Mouse (Mus musculus) forebrain, embryonic 14.5 days (tissue): ENCODE results near the gene Cd300lf. TPM values are rescaled to one million over a fixed set of nuclear protein-coding genes. Genes with fewer than 3 reads are reported as not detected.
A peak's percentile ranks its signal among the peaks of the same experiment; 100 is the strongest.

Experiments
- ATAC-seq: fragments of 200-750 bp; cut with Nextera tagmentation; 2 replicates; pipeline ENCODE4 v1.8.0; 2017; ENCODE audit warnings: mild to moderate bottlenecking, moderate library complexity
- DNase-seq: peaks from one replicate; pipeline ENCODE4 v3.0.0-alpha.2; 2015; ENCODE audit warnings: low spot score
- H3K27ac ChIP-seq: fragments of 300-500 bp; sonication (generic); 2 replicates; pipeline ENCODE4 v1.5.1; 2014; ENCODE audit warnings: low read depth, mild to moderate bottlenecking, control low read depth, low read length, moderate library complexity
- H3K27me3 ChIP-seq: fragments of 300-500 bp; sonication (generic); replicated peaks from 2 replicates; pipeline ENCODE4 v1.6.1; 2014; ENCODE audit warnings: low read length, control low read depth, mixed read lengths; ENCODE audit not compliant: control insufficient read depth, insufficient read depth
- H3K36me3 ChIP-seq: fragments of 300-500 bp; sonication (generic); 2 replicates; pipeline ENCODE4 v1.6.1; 2014; ENCODE audit warnings: low read length, control low read depth; ENCODE audit not compliant: control insufficient read depth, insufficient read depth
- H3K4me1 ChIP-seq: fragments of 300-500 bp; sonication (generic); 2 replicates; pipeline ENCODE4 v1.6.1; 2014; ENCODE audit warnings: antibody characterized with exemption, low read length, control low read depth; ENCODE audit not compliant: control insufficient read depth, insufficient read depth
- H3K4me2 ChIP-seq: fragments of 300-500 bp; sonication (generic); 2 replicates; pipeline ENCODE4 v1.6.1; 2014; ENCODE audit warnings: mild to moderate bottlenecking, control low read depth, low read length
- H3K4me3 ChIP-seq: fragments of 300-500 bp; sonication (generic); 2 replicates; pipeline ENCODE4 v1.5.1; 2014; ENCODE audit warnings: low read depth, low read length, control low read depth
- H3K9ac ChIP-seq: fragments of 300-500 bp; sonication (generic); 2 replicates; pipeline ENCODE4 v1.6.1; 2014; ENCODE audit warnings: mild to moderate bottlenecking, low read length, control low read depth, moderate library complexity
- H3K9me3 ChIP-seq: fragments of 300-500 bp; sonication (generic); replicated peaks from 2 replicates; pipeline ENCODE4 v1.6.1; 2016; ENCODE audit warnings: low read length, control low read depth, mixed read lengths; ENCODE audit not compliant: control insufficient read depth
- WGBS: fragments of 180-500 bp; shearing (Covaris S2); extraction: QIAGEN DNeasy Blood & Tissue Kit; methylation state at CpG from one replicate; pipeline ENCODE4 v1.1.7; 2014; 5-methylcytosine and 5-hydroxymethylcytosine counted together
- polyA plus RNA-seq: library from polyadenylated mRNA; unstranded; fragments of >200 nt; fragmentation: Nextera tagmentation; extraction: Ambion mirVana; gene quantifications from 2 replicates; pipeline ENCODE4 v1.2.1, GENCODE M21; 2014

Gene Cd300lf
- polyA plus RNA-seq, 1 experiment from 2014 or later: not detected

DNA sequence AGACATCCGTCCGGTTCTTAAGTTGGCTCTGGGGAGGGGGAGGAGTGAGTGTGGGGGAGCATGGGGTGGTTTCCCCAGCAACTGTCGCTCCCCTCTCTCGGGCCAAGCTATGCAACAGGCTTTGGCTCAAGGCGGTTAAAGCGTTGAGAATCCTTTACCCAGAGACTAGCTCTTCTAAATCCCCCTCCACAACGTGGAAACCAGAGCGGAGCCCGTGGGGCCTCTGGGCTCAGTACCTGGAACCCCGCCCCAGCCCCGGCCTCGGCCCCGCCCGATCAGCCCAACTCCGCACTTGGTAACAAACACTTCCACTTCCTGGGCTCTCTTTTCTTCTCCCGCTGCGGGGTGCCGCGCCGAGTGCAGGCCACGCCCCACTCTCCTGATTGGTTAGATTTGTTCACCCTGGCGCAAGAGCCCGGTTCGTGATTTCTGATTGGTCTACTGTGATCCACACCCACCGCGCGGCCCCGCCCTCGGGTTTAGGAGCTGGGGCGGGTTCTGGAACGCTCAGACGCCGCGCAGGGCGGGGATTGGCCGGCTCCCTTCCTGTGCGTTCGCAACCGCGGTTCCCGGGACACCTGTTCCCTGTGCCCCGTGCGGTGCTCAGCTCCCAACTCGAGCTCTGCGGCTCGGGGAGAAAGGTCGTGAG is 29.2 kb upstream of the Cd300lf start, which contains the start of gene Slc9a3r1:
Gene Slc9a3r1 (plus strand): TSS at position 510 of the 649 bp plus-strand sequence.
- peak; percentile 98 for ATAC-seq
- Histone ChIP-seq H3K9me3 (no peaks in the 10 kb centered on the region), H3K27me3 (peaks cover 16% of the 10 kb centered on the region), H3K9ac (peak within 1 kb of the TSS; percentile 58), H3K4me3 (peak within 1 kb of the TSS; percentile 52), H3K4me2 (peak within 1 kb of the TSS; percentile 80), H3K36me3 (no peaks in the 10 kb centered on the region), H3K4me1 (peaks cover 12% of the 10 kb centered on the region; the same call in 1 of the 2 replicates), H3K27ac (no peak within 1 kb of the TSS)
- DNase-seq: peak; percentile 98
- under 1% methylated on average over 47 of the region's 47 CpGs for WGBS

DNA sequence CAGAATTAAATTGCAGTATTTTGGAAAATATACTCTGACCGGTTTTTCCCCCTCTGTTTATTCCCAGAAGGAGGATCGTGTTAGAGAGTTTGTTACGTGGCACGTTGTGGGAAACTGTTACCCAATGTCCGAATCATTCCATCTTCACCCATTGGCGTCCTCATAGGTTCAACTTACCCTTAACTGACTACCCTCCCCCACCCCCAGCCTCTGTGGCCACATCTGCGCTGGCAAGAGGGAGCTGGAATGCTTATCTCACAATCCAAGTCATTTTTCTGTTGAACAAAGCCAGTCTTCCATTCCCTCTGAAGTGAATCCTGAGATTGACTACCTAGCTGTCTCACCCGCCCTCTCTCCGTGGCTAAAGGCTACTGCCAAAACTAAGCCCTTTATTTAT is 28.4 kb upstream of the Cd300lf start:
- DNase-seq: no peak
- Histone ChIP-seq H3K27ac (no peak overlapping the region), H3K9ac (no peak overlapping the region), H3K27me3 (peaks cover 16% of the 10 kb centered on the region), H3K9me3 (no peaks in the 10 kb centered on the region), H3K4me3 (no peak overlapping the region), H3K4me2 (peak overlapping the region; percentile 80), H3K36me3 (no peaks in the 10 kb centered on the region), H3K4me1 (peaks cover 12% of the 10 kb centered on the region; the same call in 1 of the 2 replicates)
- 29% methylated on average over 9 of the region's 9 CpGs for WGBS
- no peak for ATAC-seq

DNA sequence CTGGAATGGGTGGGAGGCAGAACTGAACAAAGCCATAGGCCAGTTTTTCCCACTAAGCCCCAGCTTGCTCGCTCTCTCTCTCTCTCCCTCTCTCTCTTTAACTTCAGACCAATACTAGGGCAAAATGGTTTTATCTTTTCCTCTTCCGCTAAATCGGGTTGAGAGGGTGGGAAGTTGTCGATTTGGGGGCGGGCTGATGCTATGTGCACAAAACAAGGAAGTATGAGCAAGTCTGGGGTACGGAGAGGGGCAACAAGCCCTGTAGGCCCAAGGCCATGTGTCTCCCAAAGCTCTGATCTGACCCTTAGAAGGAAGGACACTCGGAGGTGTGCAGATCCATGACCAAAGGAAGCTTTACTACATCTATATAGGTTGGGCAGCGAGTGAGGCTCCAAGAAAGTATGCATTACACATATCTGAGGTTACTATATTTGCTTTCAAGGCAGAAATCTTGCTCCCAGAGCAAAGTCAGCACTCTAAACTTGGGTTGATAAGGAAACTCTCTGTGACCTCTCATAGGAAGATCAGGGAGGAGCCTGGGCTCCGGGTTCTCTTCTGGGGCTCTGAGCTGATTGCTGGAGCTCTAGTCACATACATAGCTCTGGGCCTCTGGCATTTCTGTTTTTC is 27.9 kb upstream of the Cd300lf start:
- Histone ChIP-seq H3K27me3 (peaks cover 16% of the 10 kb centered on the region), H3K9me3 (no peaks in the 10 kb centered on the region), H3K4me2 (no peak overlapping the region), H3K36me3 (no peaks in the 10 kb centered on the region), H3K27ac (no peak overlapping the region), H3K4me3 (no peak overlapping the region), H3K4me1 (peaks cover 12% of the 10 kb centered on the region; the same call in 1 of the 2 replicates), H3K9ac (no peak overlapping the region)
- ATAC-seq (no peak), DNase-seq (no peak)
- WGBS: 61% methylated on average over 9 of the region's 9 CpGs

DNA sequence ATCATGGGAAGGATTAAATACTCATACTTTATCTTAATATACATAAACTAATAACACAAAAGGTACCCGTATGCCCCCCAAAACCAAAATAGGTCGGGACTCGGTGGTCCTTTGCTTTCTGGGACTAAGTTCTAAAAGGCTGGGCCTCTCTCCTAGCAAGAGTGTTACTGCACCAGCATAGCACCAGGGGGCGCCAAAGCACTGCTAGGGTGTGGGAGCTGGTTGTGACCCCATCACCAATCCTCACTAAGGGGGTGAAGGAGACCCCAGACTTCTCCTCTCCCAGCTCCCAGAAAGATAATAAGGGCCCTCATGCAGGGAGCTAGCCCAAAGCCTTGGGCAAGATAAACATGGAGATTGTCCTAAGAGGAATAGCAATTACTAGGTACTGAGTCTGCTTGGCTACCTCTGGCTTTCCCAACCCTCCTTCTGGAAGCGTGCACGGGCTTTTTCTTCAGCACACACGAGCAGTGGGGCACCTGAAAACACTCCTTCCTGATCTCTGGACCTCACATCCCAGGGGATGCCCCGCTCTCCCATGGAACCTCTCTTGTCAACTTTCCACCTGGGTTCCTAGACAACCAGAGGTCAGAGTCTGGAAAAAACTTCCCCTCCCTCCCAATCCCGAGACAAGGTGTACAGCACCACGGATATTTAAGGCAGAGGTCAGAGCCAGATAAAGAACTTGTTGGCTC is 27.2 kb upstream of the Cd300lf start:
- Histone ChIP-seq H3K36me3 (no peaks in the 10 kb centered on the region), H3K27me3 (peaks cover 16% of the 10 kb centered on the region), H3K4me1 (peaks cover 12% of the 10 kb centered on the region; the same call in 1 of the 2 replicates), H3K9ac (no peak overlapping the region), H3K4me3 (no peak overlapping the region), H3K9me3 (no peaks in the 10 kb centered on the region), H3K4me2 (no peak overlapping the region), H3K27ac (no peak overlapping the region)
- peak; percentile 73 for DNase-seq
- ATAC-seq: no peak
- WGBS: 30% methylated on average over 10 of the region's 10 CpGs

DNA sequence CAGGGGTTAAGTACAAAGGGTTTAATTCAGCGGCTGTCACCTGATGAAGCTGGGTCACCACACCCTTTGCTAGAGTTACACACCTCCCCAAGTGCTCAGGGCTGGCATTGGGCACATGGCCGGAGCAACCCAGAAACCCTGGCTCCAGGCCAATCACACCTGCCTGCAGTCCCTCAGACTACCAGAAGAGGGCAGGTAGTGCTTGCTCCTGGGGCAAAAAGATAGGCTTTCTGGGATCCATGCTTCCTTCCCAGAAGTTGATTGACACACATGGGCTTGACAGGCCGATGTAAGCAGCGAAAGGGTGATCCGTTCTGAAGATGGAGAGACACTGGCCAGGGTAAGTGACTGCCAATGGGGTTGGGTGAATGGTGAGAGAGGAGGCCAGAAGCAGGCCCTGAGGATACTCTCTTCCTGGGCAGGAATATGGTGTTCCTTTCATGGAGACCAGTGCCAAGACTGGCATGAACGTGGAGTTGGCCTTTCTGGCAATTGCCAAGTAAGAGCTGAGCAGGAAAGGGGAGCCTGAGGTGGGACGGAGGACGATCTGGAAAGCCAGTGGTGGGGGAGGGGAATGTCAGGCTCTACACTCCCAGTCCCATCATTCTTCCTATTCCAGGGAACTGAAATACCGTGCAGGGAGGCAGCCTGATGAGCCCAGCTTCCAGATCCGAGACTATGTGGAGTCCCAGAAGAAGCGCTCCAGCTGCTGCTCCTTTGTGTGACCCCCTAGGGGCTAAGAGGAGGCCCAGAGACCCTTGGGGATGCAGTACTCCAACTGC is 26.4 kb upstream of the Cd300lf start:
- Histone ChIP-seq H3K27me3 (peaks cover 18% of the 10 kb centered on the region), H3K4me2 (no peak overlapping the region), H3K4me1 (peaks cover 12% of the 10 kb centered on the region; the same call in 1 of the 2 replicates), H3K9me3 (no peaks in the 10 kb centered on the region), H3K27ac (no peak overlapping the region), H3K4me3 (no peak overlapping the region), H3K36me3 (no peaks in the 10 kb centered on the region), H3K9ac (no peak overlapping the region)
- no peak for DNase-seq
- WGBS: 42% methylated on average over 11 of the region's 11 CpGs
- no peak for ATAC-seq

DNA sequence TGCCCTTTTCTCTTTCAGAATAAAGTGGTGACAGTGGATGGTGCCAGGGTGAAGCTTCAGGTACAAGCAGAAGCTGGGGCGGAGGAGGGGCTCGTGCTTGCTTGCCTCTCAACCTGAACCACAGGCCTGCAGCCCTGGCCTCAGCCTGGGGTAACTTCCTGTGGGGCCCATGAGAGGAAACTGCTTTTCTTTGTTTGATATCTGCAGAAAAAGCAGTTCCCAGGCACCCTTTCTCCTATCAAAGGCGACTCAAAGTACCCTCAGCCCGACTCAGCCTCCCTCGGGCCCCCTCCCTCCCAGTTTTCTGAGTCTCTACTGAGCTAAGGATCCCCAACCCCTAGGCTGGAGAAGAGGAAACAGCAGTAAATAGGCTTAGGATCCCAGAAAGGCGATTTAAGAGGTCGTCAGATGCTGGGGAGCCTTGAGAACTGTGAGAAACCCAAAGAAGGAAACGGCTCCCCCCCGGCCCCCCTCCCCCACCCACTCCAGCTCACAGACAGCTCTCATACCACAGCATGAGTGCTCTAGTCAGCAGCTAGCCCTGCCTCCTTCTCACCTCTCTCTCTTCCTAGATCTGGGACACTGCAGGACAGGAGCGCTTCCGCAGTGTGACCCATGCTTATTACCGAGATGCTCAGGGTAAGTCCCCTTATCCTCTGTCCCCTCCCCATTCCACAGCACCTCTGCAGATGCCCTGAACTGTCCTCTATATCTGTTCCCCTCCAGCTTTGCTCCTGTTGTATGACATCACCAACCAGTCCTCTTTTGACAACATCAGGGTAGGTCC is 24.3 kb upstream of the Cd300lf start:
- ATAC-seq (no peak), DNase-seq (no peak)
- WGBS: 38% methylated on average over 12 of the region's 12 CpGs
- H3K27me3 ChIP-seq: peaks cover 26% of the 10 kb centered on the region
- no peak overlapping the region for H3K9ac ChIP-seq
- no peaks in the 10 kb centered on the region for H3K36me3 ChIP-seq
- no peak overlapping the region for H3K27ac ChIP-seq
- H3K4me3 ChIP-seq: no peak overlapping the region
- no peaks in the 10 kb centered on the region for H3K4me1 ChIP-seq
- H3K9me3 ChIP-seq: no peaks in the 10 kb centered on the region
- H3K4me2 ChIP-seq: no peak overlapping the region

DNA sequence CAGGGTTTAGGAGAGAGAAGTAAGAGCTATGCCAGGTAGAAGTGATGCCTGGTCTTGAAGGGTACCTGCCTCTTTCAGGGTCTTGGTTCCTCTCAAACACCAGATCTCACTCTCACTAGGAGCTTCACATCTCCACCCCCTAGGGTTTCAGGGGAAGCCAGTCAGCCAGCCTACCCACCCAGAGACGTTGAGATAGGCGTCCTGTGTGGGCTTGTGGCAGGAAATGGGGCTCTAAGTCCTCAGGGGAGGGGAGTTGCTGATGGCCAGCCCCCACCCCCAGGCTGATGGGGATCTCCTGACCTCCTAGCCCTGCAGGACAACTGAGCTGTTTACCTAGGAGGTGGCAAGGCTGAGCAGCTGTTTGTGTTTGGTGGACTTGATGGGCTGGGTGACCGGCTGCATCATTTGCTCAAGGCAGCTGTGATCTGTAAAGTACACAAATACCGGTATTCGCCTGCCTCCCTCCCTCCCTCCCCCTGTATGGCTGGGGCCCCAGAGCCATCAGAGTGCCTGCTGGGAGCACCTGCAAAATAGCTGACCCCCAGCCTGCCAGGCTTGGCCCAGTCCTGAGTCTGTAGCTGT is 21.4 kb upstream of the Cd300lf start:
- H3K4me3 ChIP-seq: no peak overlapping the region
- no peak overlapping the region for H3K27ac ChIP-seq
- H3K9me3 ChIP-seq: no peaks in the 10 kb centered on the region
- H3K36me3 ChIP-seq: no peaks in the 10 kb centered on the region
- no peaks in the 10 kb centered on the region for H3K4me1 ChIP-seq
- 22% methylated on average over 5 of the region's 5 CpGs for whole genome bisulfite sequencing
- no peak for DNase-seq
- no peak overlapping the region for H3K4me2 ChIP-seq
- H3K9ac ChIP-seq: no peak overlapping the region
- no peak for ATAC-seq
- H3K27me3 ChIP-seq: peaks cover 24% of the 10 kb centered on the region
